ENCODE assay signal across 9 mouse cellular contexts in genomic region chr7:143053008-143053899, GRCm38 (mm10). TPM values are rescaled to one million over a fixed set of nuclear protein-coding genes. Genes with fewer than 3 reads are reported as not detected.
DNase-seq lines count a peak whose midpoint lies in the region; ATAC-seq and TF ChIP-seq lines count a peak whose summit lies in the region.
"Had no signal": no experiment of that assay in that cellular context is flagged by ENCODE, and none has a peak within 500 bp of the region (broad histone marks: within the 10 kb centered on the region; RNA-seq: fewer than 3 reads in every experiment).

No protein-coding gene starts in this region.

- TF ChIP-seq POLR2A in cerebellum, adult 2 months (IDR thresholded peaks at IDR 0.05; ENCODE audit: borderline replicate concordance, insufficient read depth, low read length), result no peak

- no peaks in the 10 kb centered on the region for H3K9me3 ChIP-seq in forebrain, postnatal 0 days (ENCODE audit: low read length)
- no peaks in the 10 kb centered on the region for H3K9me3 ChIP-seq in hindbrain, embryonic 12.5 days (replicated peaks)

- no peaks in the 10 kb centered on the region for H3K36me3 ChIP-seq in forebrain, postnatal 0 days (ENCODE audit: insufficient read depth)
- H3K36me3 ChIP-seq in hindbrain, embryonic 12.5 days, result no peaks in the 10 kb centered on the region

- peak overlapping the region; percentile 89 for H3K27ac ChIP-seq in cerebellum, adult 2 months (ENCODE audit: insufficient read depth, low read length)
- peak overlapping the region; percentile 90 for H3K27ac ChIP-seq in forebrain, postnatal 0 days (ENCODE audit: low read depth, low read length)
- peak overlapping the region; percentile 82 for H3K27ac ChIP-seq in hindbrain, embryonic 12.5 days

- TF ChIP-seq CTCF in cerebellum, adult 2 months (IDR thresholded peaks at IDR 0.05; ENCODE audit: borderline replicate concordance, insufficient read depth, low read depth, low read length), result 0 out of 2 replicates have a peak, but pooled peaks have one; percentile 12
- peak; percentile 59 for TF ChIP-seq CTCF in forebrain, postnatal 0 days (IDR thresholded peaks at IDR 0.05; ENCODE audit: low read depth)

- peak overlapping the region; percentile 87 for H3K4me2 ChIP-seq in forebrain, postnatal 0 days (ENCODE audit: low read depth)
- peak overlapping the region; percentile 92 for H3K4me2 ChIP-seq in hindbrain, embryonic 12.5 days (replicated peaks)

- peak overlapping the region; percentile 93 for H3K4me3 ChIP-seq in cerebellum, adult 2 months (replicated peaks; ENCODE audit: insufficient read depth, low read depth, low read length)
- peak overlapping the region; percentile 92 for H3K4me3 ChIP-seq in forebrain, postnatal 0 days (ENCODE audit: low read depth, low read length)
- peak overlapping the region; percentile 85 for H3K4me3 ChIP-seq in hindbrain, embryonic 12.5 days

- peak overlapping the region; percentile 98 for H3K9ac ChIP-seq in forebrain, postnatal 0 days
- peak overlapping the region; percentile 90 for H3K9ac ChIP-seq in hindbrain, embryonic 12.5 days

- H3K27me3 ChIP-seq in cerebellum, adult 2 months (ENCODE audit: control insufficient read depth, insufficient read depth, low read length), result no peaks in the 10 kb centered on the region
- H3K27me3 ChIP-seq in forebrain, postnatal 0 days (ENCODE audit: insufficient read depth, low read length), result no peaks in the 10 kb centered on the region
- H3K27me3 ChIP-seq in hindbrain, embryonic 12.5 days, result no peaks in the 10 kb centered on the region

- WGBS in cerebellum, adult 2 months, result under 1% methylated on average over 46 of the region's 46 CpGs
- 4% methylated on average over 45 of the region's 46 CpGs for WGBS in forebrain, postnatal 0 days
- under 1% methylated on average over 46 of the region's 46 CpGs for WGBS in hindbrain, embryonic 12.5 days

- H3K4me1 ChIP-seq in cerebellum, adult 2 months (ENCODE audit: control insufficient read depth, insufficient read depth, low read length), result peaks cover 26% of the 10 kb centered on the region
- H3K4me1 ChIP-seq in forebrain, postnatal 0 days (ENCODE audit: insufficient read depth), result peaks cover 26% of the 10 kb centered on the region
- peaks cover 41% of the 10 kb centered on the region for H3K4me1 ChIP-seq in hindbrain, embryonic 12.5 days

- peak; percentile 56 for DNase-seq in MN1 (ENCODE audit: low spot score)
- DNase-seq in cerebellum, adult 2 months, result peak; percentile 61 to 63
- DNase-seq in forebrain, postnatal 0 days, result peak; percentile 85
- DNase-seq in left cerebral cortex, adult 8-10 months (ENCODE audit: low spot score in 2 of 2), result peak; percentile 45 to 57
- peak; percentile 80 to 84 for DNase-seq in lung, postnatal 4 days
- peak; percentile 23 for DNase-seq in retina, postnatal 7 days (ENCODE audit: low read depth, low spot score)
- DNase-seq in urinary bladder, postnatal 25 days (ENCODE audit: low spot score), result peak; percentile 64

- peak; percentile 85 for ATAC-seq in forebrain, postnatal 0 days
- peak; percentile 73 for ATAC-seq in hindbrain, embryonic 12.5 days (ENCODE audit: low FRiP score)

RNA-seq across cellular contexts. Expression of gene Cd81, which starts 0.7 kb away (rescaled TPM):
- 841 and 916 TPM in 2 replicates for polyA plus RNA-seq in cerebellum, adult 2 months (2012; rRNA removed)
- total RNA-seq in forebrain, postnatal 0 days (2014; rRNA removed), result 349 and 423 TPM in 2 replicates
- polyA plus RNA-seq in forebrain, postnatal 0 days (2015; fragmentation: Nextera tagmentation; extraction: Ambion mirVana), result 470 and 473 TPM in 2 replicates
- 251 and 261 TPM in 2 replicates for polyA plus RNA-seq in hindbrain, embryonic 12.5 days (2016; fragmentation: Nextera tagmentation; extraction: Ambion mirVana)
- total RNA-seq in left cerebral cortex, adult 8-10 months (2022), result 100 to 1,000 TPM; 406 to 526 (median 451) TPM

RNA-seq across cellular contexts. Expression of gene Tssc4, which starts 15.8 kb away (rescaled TPM):
- 101 and 106 TPM in 2 replicates for polyA plus RNA-seq in cerebellum, adult 2 months (2012; rRNA removed)
- 71.5 and 86.5 TPM in 2 replicates for total RNA-seq in forebrain, postnatal 0 days (2014; rRNA removed)
- 91.8 and 101 TPM in 2 replicates for polyA plus RNA-seq in forebrain, postnatal 0 days (2015; fragmentation: Nextera tagmentation; extraction: Ambion mirVana)
- 83.3 and 88.7 TPM in 2 replicates for polyA plus RNA-seq in hindbrain, embryonic 12.5 days (2016; fragmentation: Nextera tagmentation; extraction: Ambion mirVana)
- 10 to 100 TPM; 37.0 to 42.1 (median 39.8) TPM for total RNA-seq in left cerebral cortex, adult 8-10 months (2022)

RNA-seq across cellular contexts. Expression of gene Trpm5, which starts 41.2 kb away (rescaled TPM):
- polyA plus RNA-seq in cerebellum, adult 2 months (2012; rRNA removed), result 0.10 and 0.13 TPM in 2 replicates
- total RNA-seq in forebrain, postnatal 0 days (2014; rRNA removed), result 1.0 and 1.3 TPM in 2 replicates
- polyA plus RNA-seq in forebrain, postnatal 0 days (2015; fragmentation: Nextera tagmentation; extraction: Ambion mirVana), result 1.1 and 1.2 TPM in 2 replicates
- polyA plus RNA-seq in hindbrain, embryonic 12.5 days (2016; fragmentation: Nextera tagmentation; extraction: Ambion mirVana), result 3.1 and 3.4 TPM in 2 replicates
- total RNA-seq in left cerebral cortex, adult 8-10 months (2022), result not detected

RNA-seq across cellular contexts. Expression of gene Tspan32, which starts 48.4 kb away (rescaled TPM):
- 0.25 and 0.32 TPM in 2 replicates for polyA plus RNA-seq in cerebellum, adult 2 months (2012; rRNA removed)
- 1.4 TPM in 1 of 2 replicates, not detected in the other for total RNA-seq in forebrain, postnatal 0 days (2014; rRNA removed)
- 0.53 and 0.56 TPM in 2 replicates for polyA plus RNA-seq in forebrain, postnatal 0 days (2015; fragmentation: Nextera tagmentation; extraction: Ambion mirVana)
- 2.2 and 2.8 TPM in 2 replicates for polyA plus RNA-seq in hindbrain, embryonic 12.5 days (2016; fragmentation: Nextera tagmentation; extraction: Ambion mirVana)
- total RNA-seq in left cerebral cortex, adult 8-10 months (2022), result under 1 TPM; 0.18 to 0.44 (median 0.29) TPM

RNA-seq across cellular contexts. Expression of gene Kcnq1, which starts 52.9 kb away (rescaled TPM):
- polyA plus RNA-seq in cerebellum, adult 2 months (2012; rRNA removed), result 0.54 and 1.6 TPM in 2 replicates
- 0.77 and 1.00 TPM in 2 replicates for total RNA-seq in forebrain, postnatal 0 days (2014; rRNA removed)
- polyA plus RNA-seq in forebrain, postnatal 0 days (2015; fragmentation: Nextera tagmentation; extraction: Ambion mirVana), result 1.1 and 2.0 TPM in 2 replicates
- 1.0 and 2.0 TPM in 2 replicates for polyA plus RNA-seq in hindbrain, embryonic 12.5 days (2016; fragmentation: Nextera tagmentation; extraction: Ambion mirVana)
- total RNA-seq in left cerebral cortex, adult 8-10 months (2022), result 1 to 10 TPM in 2 of 4 experiments, under 1 TPM in 2; 0.21 to 1.1 (median 0.86) TPM
- total RNA-seq: hematopoietic stem cell, adult 5-6 weeks had no signal

Comparison
In these comparisons a context has a peak if more than half of its experiments do, and no peak if none do; other contexts are left out.
1. Peak in every context shown above with its lines: DNase-seq, ATAC-seq, H3K4me3 ChIP-seq and H3K27ac ChIP-seq.
2. DNase-seq: peak in every context shown above with its lines; median percentile 85 in forebrain, postnatal 0 days; 82 in lung, postnatal 4 days; 64 in urinary bladder, postnatal 25 days; 62 in cerebellum, adult 2 months; 56 in MN1; 51 in left cerebral cortex, adult 8-10 months; 23 in retina, postnatal 7 days.